Mouse (Mus musculus) thymus, adult 18-20 months (tissue): ENCODE data around the gene Tmem207.
"Not testable (repeated sequence)": the region's sequence is repeated elsewhere in the genome, so short reads cannot be mapped to it uniquely, and the experiment has no call there.

Experiments
- DNase-seq, 2 experiments: peaks; one replicate each; pipeline ENCODE4 v3.0.0; 2022; ENCODE audit warnings: mixed read lengths in 2 of 2

Tmem207 gene

DNA sequence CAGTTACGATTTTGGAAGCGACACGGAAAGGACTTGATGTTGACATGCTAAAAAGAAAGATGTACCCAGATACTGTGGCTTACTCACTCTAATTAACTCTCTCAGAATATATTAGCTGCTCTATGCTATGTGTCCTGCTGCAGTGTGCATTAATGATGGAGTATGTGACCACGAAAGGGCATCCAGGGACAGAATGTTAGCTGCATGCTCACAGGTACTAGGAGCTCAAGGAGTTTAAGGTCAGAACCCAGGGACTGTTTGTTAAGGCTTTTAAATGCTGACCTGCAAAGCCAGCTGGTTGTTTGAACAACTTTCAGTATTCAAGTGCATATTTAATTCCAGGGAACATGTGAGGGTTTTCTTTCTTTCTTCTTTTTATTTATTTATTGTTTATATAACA is at the start of gene Tmem207:
Gene Tmem207 (minus strand): TSS at position 101 of the 400 bp plus-strand sequence.
- no peak for DNase-seq

DNA sequence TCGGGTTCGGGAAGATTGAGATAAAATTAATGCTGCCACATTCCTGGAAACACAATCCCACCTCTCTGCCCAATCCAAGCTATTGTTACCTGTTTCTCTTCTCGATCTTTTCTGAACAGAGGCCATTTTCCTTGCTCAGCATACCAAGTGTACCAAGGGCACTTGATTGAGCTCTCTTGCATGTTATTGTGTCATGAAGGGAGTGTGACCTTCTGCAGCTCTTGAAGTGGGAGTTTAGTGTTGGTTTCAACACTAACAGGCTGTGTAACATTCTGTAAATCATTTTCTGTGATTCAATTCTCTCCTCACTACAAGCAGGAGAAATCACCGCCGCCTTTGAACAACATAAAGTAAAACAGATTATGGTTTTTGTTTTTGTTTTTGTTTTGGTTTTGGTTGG is 47.6 kb upstream of the Tmem207 start:
- no peak for DNase-seq

DNA sequence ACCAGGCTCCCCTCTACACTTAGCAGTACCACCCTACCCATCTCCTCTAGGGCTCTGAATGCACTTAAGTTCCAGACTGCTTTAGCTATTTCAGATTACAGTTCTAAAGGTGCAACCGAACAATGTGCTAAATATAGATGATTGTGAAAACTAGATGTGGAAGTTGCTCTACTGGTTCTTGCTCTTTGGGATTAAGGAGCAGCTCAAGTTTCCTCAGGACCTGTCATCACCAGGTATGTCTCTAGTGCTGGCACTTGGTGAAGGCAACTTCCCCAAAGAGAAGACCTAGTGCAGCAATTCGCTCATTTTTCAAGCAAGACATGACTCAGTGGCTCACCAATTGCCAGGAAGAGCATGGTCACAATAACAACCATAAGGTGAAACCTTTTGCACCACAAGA is 45.3 kb upstream of the Tmem207 start:
- no peak for DNase-seq

DNA sequence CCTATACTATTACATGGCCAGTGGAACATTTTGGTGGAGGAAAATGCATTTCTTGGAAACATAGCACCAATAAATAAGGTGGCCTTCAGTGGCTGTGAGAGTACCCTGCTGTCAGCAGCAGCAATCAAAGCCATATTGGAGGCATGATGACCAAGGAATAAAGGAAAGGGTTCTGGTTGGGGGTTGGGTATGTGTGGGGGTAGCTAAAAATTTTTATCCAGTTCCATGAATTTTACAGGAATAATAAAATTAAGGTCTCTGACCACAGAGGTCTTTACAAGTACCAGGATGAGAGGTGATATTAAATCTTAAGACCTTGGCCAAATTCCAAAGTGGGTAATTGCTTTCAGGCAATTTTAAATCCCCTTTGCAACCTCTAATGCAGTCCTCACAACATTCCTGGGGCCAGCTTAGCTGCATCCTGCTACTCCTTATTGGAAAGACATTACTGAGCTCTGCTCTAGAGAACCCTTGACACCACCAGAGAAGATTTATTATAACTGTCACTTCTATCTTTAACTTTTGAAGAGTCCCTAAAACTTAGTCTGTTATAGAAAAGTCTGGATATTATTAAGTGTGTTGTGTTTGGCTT is 42.9 kb upstream of the Tmem207 start:
- no peak for DNase-seq

DNA sequence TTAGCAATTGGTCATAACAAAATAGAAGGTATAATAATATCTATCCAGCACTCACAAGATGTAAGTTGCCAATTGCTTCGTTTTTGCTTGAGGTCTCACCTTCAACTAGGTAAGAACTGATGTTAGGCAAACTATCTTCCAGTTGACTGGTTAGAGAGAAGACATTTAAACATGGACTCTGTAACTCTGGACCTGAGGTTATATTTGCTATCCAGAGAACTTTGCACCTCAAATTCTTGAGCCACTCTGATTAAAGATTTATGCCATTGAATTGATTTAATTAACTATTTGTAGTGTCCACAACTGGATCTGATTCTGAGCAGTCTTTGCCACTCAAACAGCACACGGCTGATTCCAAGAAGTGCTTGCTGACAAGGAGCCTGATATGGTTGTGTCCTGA is 36.2 kb upstream of the Tmem207 start:
- no peak for DNase-seq

DNA sequence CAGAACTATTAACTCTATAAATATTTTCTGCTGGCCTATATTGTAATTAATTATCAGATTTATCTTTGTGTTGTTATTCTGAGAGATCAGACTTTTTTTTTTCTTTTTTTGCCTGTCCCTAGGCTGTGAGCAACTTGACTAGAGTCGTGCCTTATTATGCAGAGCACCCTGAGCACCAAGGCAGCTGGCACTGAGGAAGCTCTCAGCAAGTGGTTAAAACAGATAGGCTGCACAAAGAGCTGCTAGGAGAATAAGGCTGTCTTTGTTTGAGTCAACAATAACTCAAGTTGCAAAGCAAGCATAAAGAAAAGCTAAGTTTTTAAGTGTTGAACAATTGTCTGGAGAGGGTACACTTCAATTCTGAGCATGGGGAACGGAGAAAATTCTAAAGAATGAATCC is 35.2 kb upstream of the Tmem207 start:
- DNase-seq, result no peak

DNA sequence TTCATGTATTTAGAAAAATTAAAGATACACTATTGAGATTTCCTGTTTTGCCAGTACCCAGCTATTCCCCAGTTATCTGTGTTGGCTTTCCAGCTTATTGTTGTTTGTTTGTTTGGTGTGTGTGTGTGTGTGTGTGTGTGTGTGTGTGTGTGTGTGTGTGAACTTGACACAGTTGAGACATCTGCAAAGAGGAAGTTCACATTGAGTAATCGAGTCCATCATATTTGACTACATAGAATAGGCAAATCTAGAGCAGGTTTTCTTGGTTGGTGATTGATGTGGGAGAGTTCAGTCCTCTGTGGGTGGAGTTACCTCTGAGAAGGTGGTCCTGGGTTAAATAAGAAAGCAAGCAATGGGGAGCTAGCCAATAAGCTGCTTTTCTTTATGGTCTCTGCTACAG is 32.2 kb upstream of the Tmem207 start:
- no peak for DNase-seq

DNA sequence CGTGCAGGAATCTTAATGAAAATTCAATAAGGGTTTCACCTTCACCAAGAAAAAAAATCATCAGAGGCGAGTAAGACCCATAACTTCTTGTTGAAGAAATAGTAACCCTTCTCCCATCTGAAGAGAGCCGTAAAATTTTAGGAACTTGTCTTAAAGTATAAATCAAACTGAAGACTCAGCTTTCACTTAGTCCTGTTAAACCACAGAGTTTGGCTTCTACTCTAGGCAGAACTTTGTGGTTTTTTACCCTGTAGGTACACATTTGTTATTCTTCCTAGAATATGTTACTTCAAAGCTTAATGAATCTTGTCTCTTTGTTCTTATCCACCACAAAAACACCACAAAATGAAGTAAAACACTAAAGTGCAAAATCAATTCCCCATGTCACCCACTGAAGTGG is 25.7 kb upstream of the Tmem207 start:
- DNase-seq, result no peak

DNA sequence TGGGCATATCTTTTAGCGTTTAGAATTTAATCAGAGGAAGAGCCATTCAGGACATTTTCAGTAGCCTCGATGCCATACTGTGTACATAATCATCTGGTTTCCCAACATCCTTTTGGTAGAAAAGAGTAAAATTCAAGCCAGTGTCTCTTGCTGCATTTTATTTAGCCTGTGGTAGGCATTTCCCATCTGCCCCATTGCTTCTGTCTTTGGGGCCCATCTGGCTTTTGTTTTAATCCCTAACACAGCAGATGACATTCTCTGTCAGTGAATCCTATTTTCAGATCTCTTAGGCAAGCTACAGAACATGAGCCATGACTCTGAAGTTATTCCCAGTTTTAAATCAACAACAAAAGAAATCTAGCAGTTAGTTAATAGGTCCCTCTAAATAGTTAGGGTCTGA is 22.7 kb upstream of the Tmem207 start:
- DNase-seq, result no peak

DNA sequence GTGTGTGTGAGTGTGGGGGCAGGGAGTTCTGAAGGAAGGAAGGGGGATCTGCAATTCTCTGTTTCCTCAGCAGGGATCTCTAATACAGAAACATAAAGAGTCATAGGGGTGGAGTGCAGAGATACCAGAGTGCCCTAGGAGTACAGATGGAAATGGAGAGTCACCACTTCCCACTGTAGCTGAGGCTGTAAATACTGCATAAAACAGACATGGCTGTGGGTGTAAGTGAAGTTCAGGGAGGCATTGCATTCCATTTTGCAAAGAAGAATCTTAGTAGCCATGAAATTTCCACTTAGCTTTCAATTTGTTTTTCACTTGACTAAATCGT is 20.3 kb upstream of the Tmem207 start:
- DNase-seq, result no peak

DNA sequence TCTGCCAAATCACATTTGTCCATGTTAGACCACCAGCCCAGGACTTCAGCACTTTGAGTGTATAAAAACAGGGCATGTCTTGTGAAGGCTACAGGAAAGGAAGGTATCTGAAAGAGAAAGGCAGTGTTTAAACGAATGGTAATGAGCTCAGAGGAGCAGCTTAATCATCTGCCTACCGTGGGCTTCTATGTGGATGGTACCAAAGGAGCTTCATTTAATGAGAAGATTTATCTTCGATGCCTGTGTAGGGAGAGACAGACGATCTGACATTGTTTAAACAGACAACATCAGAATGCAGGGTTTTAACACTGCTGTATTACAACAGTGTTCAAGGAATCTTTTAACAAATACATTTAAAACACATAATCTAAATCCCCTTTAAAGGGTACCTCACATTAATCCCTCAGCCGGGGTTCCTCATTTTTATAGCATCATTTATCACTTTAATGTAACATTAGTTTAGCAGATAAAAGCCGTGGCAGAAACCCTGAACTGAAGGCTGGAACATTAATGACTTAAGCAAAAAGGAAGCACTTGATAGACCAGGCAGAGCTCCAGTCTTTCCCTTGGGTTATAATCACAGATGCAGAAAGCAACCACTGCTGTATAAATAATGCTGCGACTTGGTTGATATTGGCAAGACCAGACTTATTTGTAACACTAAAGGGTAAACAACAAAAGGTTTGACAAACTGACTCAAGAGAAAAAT is 19.8 kb upstream of the Tmem207 start:
- DNase-seq, result no peak

DNA sequence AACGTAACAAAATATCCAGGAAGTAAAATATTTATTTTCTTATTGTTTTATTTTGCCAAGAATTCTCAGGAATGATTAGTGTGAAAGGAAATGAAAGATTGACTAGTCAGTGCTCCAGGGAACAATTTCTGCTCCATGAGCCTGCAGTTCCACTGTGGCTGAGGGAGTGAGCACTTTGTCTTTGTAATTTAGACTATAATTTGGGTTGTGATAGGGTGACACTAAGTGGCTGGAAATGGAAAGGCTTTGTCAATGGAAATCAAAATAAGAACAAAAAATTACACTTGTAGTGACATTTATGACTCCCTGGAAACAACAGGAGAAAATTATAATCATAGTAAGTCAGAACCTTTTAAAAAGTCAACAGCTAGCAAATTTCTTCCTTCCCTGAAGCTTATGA is 5.7 kb upstream of the Tmem207 start:
- no peak for DNase-seq

DNA sequence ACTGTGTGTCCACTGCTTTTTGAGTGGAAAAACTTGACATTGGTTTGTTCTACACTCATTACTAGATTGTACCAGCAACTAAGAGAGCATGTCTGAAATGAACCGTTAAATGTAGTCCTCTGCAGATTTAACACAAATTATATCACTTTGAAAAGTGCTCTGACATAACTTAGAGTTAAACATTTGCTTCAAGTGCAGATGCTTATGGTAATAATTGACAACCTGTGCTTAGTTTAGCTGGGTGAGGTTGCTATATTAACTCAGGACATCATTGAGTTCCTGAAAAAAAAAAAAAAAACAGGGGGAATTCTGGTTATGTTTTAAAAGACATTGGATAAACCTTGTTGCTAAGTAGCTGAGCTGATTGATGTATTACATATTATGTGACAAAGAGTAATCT is 3.9 kb upstream of the Tmem207 start:
- DNase-seq, result no peak

DNA sequence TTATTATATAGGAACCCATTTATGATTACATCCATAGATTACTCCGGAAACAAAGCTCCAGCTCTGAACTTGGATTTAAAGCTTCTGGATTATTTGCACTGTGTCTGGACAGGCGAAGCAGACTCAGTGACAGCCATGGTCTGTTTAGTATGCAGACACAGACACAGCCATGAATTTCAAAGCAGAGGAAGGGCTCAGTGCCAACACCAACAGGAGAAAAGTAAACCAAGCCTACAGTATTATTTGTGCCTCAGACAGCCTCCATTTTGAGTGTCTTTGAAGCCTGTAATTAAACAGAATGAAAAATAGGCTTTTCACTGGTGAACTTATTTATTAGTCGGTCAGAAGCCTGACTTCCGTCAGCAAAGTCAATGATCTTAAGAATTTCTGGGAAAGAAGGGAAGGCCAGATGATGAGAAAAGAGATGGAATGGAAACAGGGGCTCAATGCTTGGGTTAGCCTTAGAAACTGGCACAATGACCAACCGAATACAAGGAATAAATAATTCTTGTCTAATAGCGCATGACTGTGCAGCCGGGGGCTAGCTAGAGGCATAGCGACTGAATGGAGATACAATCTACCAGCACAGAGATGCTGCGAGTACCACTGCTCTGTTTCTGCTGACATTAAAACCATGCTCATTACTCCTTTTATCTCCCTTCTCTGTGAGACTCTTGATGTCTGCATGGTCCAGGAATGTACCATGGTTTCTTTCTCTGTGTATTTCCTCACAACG is 1.5 kb upstream of the Tmem207 start:
- no peak for DNase-seq

DNA sequence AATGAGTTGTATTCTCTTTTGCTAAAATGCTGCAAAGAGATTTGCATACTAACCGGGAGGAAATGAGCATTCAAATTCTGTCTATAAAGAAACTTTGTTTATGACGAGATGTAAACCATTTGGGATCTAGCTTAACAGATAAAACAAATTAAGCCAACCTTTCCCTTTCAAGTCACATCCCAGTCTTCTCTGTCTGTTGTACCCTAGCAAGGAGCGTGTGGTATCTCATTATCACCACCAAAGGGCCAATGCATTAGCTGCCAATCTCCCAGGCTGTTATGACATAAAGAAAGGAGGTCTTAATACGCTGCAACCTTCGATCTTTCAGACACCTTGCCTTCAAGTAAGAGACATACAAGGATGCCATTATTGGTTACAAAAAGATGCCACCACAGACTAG is 737 bp downstream of the Tmem207 start:
- no peak for DNase-seq

DNA sequence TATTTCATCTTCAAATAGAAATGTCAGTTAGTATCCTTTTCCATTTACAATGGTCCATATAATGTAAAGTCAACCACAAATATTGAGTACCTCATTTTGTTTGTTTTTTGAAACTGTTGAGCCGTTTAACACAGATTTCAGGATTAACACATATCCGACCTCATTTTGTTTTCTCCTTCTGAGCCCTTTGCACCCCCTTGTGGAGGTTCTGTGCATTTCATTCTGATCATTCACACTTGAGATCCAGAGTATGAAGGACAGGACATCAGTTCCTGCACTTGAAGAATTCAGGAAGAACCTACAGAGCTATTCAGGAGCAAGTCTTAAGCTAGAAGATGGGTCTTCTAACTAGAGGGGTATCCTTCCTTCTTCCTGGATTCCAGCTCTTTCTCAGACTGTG is 7.0 kb downstream of the Tmem207 start:
- no peak for DNase-seq

DNA sequence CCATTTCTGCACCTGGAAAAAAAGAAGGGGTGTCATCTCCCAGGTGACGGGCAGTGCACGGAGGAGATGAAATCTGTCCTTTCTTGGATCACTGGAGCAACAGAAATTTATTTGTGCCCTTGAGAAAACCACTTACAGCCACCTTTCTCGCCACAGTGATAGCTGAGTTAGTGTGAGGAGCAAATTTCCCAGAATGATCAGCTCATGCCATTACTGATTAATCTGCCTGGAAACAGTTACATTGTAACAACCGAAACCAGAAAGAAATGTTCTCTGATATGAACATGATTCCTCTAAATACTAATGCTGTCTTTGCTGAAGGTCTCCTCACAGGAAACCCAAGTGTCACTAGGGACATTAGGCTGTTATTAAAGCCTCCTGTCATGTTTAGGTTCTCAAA is 21.6 kb downstream of the Tmem207 start:
- no peak for DNase-seq

DNA sequence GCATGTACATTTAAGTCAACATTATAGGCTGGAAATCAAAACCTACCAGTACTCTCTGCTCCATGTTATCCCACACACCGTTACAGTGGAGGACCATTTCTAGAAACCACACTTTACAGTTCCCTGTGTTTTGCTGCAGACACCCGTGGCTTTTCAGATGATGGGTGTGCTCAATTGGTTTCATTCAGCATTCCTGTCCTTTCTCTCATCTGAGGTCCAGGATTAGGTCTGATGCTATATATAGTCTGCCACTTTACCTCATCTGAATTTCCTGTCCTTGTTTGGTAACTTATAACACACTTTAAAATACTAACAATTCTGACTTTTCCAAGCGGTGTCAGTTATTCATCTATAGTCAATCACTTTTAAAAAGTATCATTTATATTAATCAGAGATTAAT is 25.8 kb downstream of the Tmem207 start:
- no peak for DNase-seq

DNA sequence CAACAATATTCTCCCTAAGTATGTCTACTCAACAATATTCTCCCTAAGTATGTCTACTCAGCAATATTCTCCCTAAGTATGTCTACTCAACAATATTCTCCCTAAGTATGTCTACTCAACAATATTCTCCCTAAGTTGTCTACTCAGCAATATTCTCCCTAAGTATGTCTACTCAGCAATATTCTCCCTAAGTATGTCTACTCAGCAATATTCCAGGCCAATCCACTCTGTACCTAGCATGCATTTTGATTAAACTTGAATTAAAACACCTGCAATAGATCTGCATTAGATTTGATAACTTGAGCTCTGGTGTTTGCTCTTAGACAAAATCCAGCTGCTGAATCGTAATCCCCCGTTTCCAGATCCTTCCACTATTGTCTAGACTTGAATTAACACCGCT is 26.9 kb downstream of the Tmem207 start:
- not testable (repeated sequence) for DNase-seq

DNA sequence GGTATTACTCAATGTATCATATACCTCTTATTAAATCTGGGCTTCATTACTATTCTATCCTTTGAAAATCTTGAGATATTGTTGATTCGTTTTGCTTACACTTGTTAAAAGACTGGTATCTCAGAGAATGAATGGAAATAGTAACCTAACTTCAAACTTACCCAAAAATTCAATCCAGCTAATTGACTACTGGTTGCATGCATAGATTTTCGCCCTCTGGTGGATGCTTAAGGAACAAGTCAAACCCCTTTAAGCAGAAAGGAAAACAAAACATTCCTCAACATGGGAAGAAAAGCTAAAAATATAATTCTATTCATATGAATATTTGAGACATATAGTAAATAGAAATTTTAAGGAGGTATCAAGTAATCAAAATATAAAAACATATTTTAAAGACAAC is 30.8 kb downstream of the Tmem207 start:
- DNase-seq, result no peak

DNA sequence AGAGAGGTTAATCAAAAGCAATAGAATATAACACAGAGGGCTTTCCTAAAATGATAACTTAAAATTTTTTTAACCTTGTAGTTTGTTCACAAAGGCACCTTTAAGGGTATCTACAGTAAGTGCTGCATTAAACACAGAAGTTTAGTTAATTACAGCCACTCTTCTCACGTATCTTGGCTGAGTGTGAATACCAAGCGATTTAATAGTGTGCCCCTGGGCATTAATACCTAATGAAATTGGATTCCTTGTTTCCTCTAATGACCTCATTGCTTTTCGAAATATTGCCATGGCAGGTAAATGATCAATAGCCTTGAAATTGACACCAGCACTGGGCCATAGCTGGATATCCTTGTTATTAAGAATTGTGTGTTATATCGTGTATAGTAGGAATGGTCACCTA is 55.3 kb downstream of the Tmem207 start:
- DNase-seq, result no peak

DNA sequence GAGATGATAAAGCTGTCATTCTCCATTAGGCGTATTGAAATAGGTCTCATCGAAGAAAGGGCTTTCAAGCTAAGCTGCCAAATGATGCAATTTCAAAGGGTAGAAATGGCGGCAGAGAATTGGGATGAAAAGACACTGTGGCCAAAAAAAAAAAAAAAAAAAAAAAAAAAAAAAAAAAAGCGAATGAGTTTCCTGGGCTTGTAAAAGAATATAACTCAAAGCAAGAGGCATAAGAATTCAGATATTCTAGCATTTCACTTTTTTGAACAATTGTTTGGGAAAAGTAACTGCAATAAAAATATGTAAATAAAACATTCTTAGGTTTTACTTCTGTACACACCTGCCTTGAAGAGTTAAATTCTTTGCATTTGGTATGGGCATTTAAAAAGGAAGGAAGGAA is 60.0 kb downstream of the Tmem207 start:
- no peak for DNase-seq

DNA sequence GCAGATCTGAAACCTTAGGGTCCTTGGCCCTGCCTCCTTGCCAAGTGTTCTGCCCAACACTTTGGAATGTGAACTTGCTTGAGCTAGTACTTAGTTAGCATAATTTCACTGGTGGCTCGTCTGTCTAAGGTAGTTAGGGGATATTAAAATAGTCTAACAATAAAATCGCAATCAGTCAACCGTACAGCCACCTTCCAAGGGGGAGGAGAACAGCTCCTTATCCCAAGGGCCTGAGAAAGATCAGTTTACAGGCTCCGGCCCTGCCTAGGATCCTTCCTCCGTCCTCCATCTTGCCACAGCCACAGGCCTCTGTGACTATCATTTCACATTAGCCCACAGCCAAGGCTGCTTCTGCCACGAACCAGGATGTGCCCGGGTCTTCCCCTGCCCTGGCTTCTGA is 63.7 kb downstream of the Tmem207 start, which contains the start of gene Cldn16:
Gene Cldn16 (plus strand): TSS at position 301 of the 400 bp plus-strand sequence.
- no peak for DNase-seq

DNA sequence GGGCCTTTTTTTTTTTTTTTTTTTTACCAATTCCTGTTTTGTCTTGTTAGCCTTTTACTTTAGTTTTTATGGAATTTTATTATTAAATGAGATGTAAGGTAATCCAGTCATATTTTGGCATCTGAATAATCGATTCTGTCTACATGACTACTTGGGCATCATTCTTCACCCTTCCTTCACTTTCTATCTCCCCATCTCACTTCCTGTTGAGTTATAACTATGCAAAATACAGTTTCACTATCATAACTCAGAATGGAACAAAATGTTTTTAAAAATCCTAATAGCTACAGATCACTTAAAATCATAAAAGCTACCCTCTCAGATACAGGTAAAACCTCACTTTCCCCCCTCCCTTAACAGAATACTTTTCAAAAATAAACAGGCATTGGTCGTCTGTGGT is 70.4 kb downstream of the Tmem207 start:
- no peak for DNase-seq

DNA sequence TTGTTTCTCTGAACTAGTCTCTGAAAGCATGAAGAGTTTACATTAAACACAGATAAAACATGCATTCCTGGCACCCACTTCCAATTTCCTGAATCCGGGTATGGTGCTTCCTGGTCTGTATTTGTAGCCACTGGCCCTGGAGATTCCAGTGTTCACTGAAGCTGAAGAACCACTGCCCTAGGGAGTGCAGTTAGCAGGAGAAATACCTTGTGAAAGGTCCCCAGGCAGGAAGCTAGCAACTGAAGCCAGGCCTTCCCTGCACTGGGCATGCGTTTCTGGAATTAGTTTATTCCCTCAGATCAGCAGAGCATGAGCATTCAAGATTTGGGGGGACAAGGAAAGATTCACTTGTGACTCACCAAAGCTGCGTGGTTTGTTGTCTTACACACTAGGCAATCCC is 72.4 kb downstream of the Tmem207 start:
- no peak for DNase-seq
